ENCODE assay signal across 9 mouse cellular contexts in the genomic region with DNA sequence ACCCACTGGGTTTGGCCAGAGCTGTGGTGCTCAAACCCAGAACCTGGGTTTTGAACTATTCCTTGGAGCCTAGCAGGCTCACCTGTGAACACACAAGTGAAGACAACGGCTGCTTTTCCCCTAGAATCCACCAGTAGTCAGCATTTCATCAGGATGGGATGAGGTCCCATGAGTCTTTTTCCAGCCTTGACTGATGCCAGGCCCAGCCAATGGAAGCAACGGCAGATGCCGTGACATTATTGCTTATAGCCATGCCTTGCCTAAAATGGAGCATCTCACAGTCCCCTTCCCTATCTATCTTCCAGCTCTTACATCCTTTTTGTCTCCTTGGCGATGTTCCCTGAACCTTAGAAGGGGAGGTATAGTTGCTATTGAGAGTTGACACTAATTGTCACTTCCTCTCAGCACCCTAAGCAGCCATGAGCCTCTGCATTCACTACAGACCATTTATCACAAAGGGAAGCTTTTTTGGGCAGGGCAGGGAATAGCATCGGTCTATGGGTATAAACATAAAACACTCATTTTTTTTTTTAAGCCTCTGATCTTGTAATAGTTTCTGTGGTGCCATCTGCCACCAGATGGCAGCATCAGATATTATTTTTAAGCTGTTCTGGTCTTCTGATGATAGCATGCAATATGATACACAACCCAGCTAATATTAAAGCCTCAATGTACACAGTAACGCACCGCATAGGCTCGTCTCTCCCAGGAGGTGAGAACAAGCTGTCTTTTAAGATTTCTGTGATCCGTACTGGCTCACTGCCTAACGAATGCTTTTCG. TPM values are rescaled to one million over a fixed set of nuclear protein-coding genes. Genes with fewer than 3 reads are reported as not detected.
DNase-seq lines count a peak whose midpoint lies in the region; ATAC-seq and TF ChIP-seq lines count a peak whose summit lies in the region.
"Had no signal": no experiment of that assay in that cellular context is flagged by ENCODE, and none has a peak within 500 bp of the region (broad histone marks: within the 10 kb centered on the region; RNA-seq: fewer than 3 reads in every experiment).

No protein-coding gene starts in this region.

- H3K4me3 ChIP-seq in kidney, embryonic 15.5 days (replicated peaks): no peak overlapping the region
- H3K4me3 ChIP-seq in hindbrain, embryonic 16.5 days (ENCODE audit: low read length): no peak overlapping the region
- H3K4me3 ChIP-seq in limb, embryonic 14.5 days (replicated peaks; ENCODE audit: low read length): no peak overlapping the region
- H3K4me3 ChIP-seq: stomach, embryonic 15.5 days had no signal

- no peaks in the 10 kb centered on the region for H3K4me1 ChIP-seq in kidney, embryonic 15.5 days
- no peaks in the 10 kb centered on the region for H3K4me1 ChIP-seq in hindbrain, embryonic 16.5 days (ENCODE audit: control insufficient read depth, insufficient read depth, low read depth, low read length)
- no peaks in the 10 kb centered on the region for H3K4me1 ChIP-seq in limb, embryonic 14.5 days (ENCODE audit: control insufficient read depth, insufficient read depth, low read length)
- H3K4me1 ChIP-seq: stomach, embryonic 15.5 days had no signal

- peak; percentile 11 for DNase-seq in kidney, adult 11 months
- peak; percentile 24 for DNase-seq in R1 (ENCODE audit: low read depth, low spot score)
- peak; percentile 64 for DNase-seq in embryo, embryonic 11 days
- peak; percentile 80 for DNase-seq in limb, embryonic 14.5 days (ENCODE audit: low spot score)
- peak; percentile 76 for DNase-seq in retina, embryonic 14.5 days (ENCODE audit: low spot score)
- DNase-seq in yolk sac, embryonic 10.5 days (ENCODE audit: low spot score): no peak

- no peak overlapping the region for H3K27ac ChIP-seq in kidney, embryonic 15.5 days
- H3K27ac ChIP-seq in hindbrain, embryonic 16.5 days (ENCODE audit: low read depth, low read length): no peak overlapping the region
- no peak overlapping the region for H3K27ac ChIP-seq in limb, embryonic 14.5 days (replicated peaks; ENCODE audit: low read depth, low read length)
- H3K27ac ChIP-seq: stomach, embryonic 15.5 days had no signal

- H3K27me3 ChIP-seq in kidney, embryonic 15.5 days: no peaks in the 10 kb centered on the region
- no peaks in the 10 kb centered on the region for H3K27me3 ChIP-seq in hindbrain, embryonic 16.5 days (replicated peaks; ENCODE audit: control insufficient read depth, insufficient read depth, low read length)
- no peaks in the 10 kb centered on the region for H3K27me3 ChIP-seq in limb, embryonic 14.5 days (ENCODE audit: control insufficient read depth, insufficient read depth, low read length)
- H3K27me3 ChIP-seq: stomach, embryonic 15.5 days had no signal

- no peak for ATAC-seq in kidney, embryonic 15.5 days (replicated peaks; ENCODE audit: low FRiP score)
- ATAC-seq in hindbrain, embryonic 16.5 days: peak; percentile 91
- peak; percentile 60 for ATAC-seq in limb, embryonic 14.5 days (ENCODE audit: low FRiP score, low read depth)

- H3K9ac ChIP-seq in kidney, embryonic 15.5 days: no peak overlapping the region
- peak overlapping the region; percentile 4; the same call in 1 of the 2 replicates for H3K9ac ChIP-seq in hindbrain, embryonic 16.5 days (ENCODE audit: low read depth, low read length)
- no peak overlapping the region for H3K9ac ChIP-seq in limb, embryonic 14.5 days (ENCODE audit: low read depth, low read length, severe bottlenecking)
- H3K9ac ChIP-seq: stomach, embryonic 15.5 days had no signal

- no peaks in the 10 kb centered on the region for H3K9me3 ChIP-seq in kidney, embryonic 15.5 days (replicated peaks)
- H3K9me3 ChIP-seq in hindbrain, embryonic 16.5 days (ENCODE audit: control insufficient read depth, low read length): no peaks in the 10 kb centered on the region
- no peaks in the 10 kb centered on the region for H3K9me3 ChIP-seq in limb, embryonic 14.5 days (ENCODE audit: control insufficient read depth, low read length)
- H3K9me3 ChIP-seq: stomach, embryonic 15.5 days had no signal

- no peak for TF ChIP-seq POLR2A in limb, embryonic 14.5 days (IDR thresholded peaks at IDR 0.05; ENCODE audit: borderline replicate concordance, extremely low read depth, insufficient read depth, insufficient read length)

- 60% methylated on average over 11 of the region's 11 CpGs for WGBS in kidney, embryonic 15.5 days
- WGBS in hindbrain, embryonic 16.5 days: 56% methylated on average over 11 of the region's 11 CpGs
- WGBS in limb, embryonic 14.5 days: 56% methylated on average over 11 of the region's 11 CpGs

- no peaks in the 10 kb centered on the region for H3K36me3 ChIP-seq in kidney, embryonic 15.5 days
- H3K36me3 ChIP-seq in hindbrain, embryonic 16.5 days (ENCODE audit: control insufficient read depth, insufficient read depth, low read length): no peaks in the 10 kb centered on the region
- no peaks in the 10 kb centered on the region for H3K36me3 ChIP-seq in limb, embryonic 14.5 days (ENCODE audit: control insufficient read depth, insufficient read depth, low read length)
- H3K36me3 ChIP-seq: stomach, embryonic 15.5 days had no signal

- no peak overlapping the region for H3K4me2 ChIP-seq in kidney, embryonic 15.5 days
- 0 out of 2 replicates have a peak overlapping the region, but pooled peaks have one; percentile 5 for H3K4me2 ChIP-seq in hindbrain, embryonic 16.5 days (ENCODE audit: low read length)
- no peak overlapping the region for H3K4me2 ChIP-seq in limb, embryonic 14.5 days (replicated peaks; ENCODE audit: low read depth, low read length, severe bottlenecking)
- H3K4me2 ChIP-seq: stomach, embryonic 15.5 days had no signal

RNA-seq across cellular contexts. Expression of gene Qrfpr, which starts 12.1 kb away (rescaled TPM):
- polyA plus RNA-seq in kidney, embryonic 15.5 days (2015; fragmentation: Nextera tagmentation; extraction: Ambion mirVana): not detected in 2 replicates
- 1.9 and 2.2 TPM in 2 replicates for polyA plus RNA-seq in hindbrain, embryonic 16.5 days (2015; fragmentation: Nextera tagmentation; extraction: Ambion mirVana)
- 0.17 and 0.29 TPM in 2 replicates for polyA plus RNA-seq in limb, embryonic 14.5 days (2012; rRNA removed)
- 0.11 and 0.32 TPM in 2 replicates for polyA plus RNA-seq in limb, embryonic 14.5 days (2014; fragmentation: Nextera tagmentation; extraction: Ambion mirVana)

RNA-seq across cellular contexts. Expression of gene D3Ertd254e, which starts 59.1 kb away (rescaled TPM):
- polyA plus RNA-seq in kidney, embryonic 15.5 days (2015; fragmentation: Nextera tagmentation; extraction: Ambion mirVana): 7.6 and 9.0 TPM in 2 replicates
- polyA plus RNA-seq in hindbrain, embryonic 16.5 days (2015; fragmentation: Nextera tagmentation; extraction: Ambion mirVana): 14.9 and 15.7 TPM in 2 replicates
- 3.9 and 4.4 TPM in 2 replicates for polyA plus RNA-seq in limb, embryonic 14.5 days (2012; rRNA removed)
- 10.0 and 11.4 TPM in 2 replicates for polyA plus RNA-seq in limb, embryonic 14.5 days (2014; fragmentation: Nextera tagmentation; extraction: Ambion mirVana)
